Mouse (Mus musculus) E14TG2a.4 (cell line): ENCODE data around the gene Olfr1441.

Source experiments
- CTCF ChIP-seq: conservative IDR thresholded peaks from 2 replicates; pipeline ENCODE4 v1.5.1; 2014; ENCODE audit warnings: low read length
- NANOG ChIP-seq: IDR thresholded peaks from 2 replicates; pipeline ENCODE4 v1.6.1; 2014; ENCODE audit warnings: borderline replicate concordance, low read length, mixed read lengths

GRCm38 (mm10) chr19:12417361-12417760 is at the start of gene Olfr1441:
- no peak for TF ChIP-seq CTCF
- no peak for TF ChIP-seq NANOG
